Mouse (Mus musculus) liver, adult 2 months (tissue): ENCODE results near the gene Yars. TPM values are rescaled to one million over a fixed set of nuclear protein-coding genes. Genes with fewer than 3 reads are reported as not detected.

ENCODE experiments used
- DNase-seq: peaks from one replicate; pipeline ENCODE4 v3.0.0-alpha.2; 2011; ENCODE audit warnings: low read depth, low spot score; ENCODE audit errors: extremely low read depth
- H3K27ac ChIP-seq: fragments of 200-500 bp; replicated peaks from 2 replicates; pipeline ENCODE4 v1.5.1; 2012; ENCODE audit warnings: low read depth, mild to moderate bottlenecking, control low read depth, inconsistent platforms, low read length; ENCODE audit not compliant: insufficient read depth
- H3K27me3 ChIP-seq: fragments of 200-500 bp; 2 replicates; pipeline ENCODE4 v1.6.1; 2012; ENCODE audit warnings: mild to moderate bottlenecking, moderate library complexity, low read length, inconsistent platforms; ENCODE audit not compliant: control insufficient read depth, insufficient read depth
- H3K36me3 ChIP-seq: fragments of 200-500 bp; 2 replicates; pipeline ENCODE4 v1.6.1; 2012; ENCODE audit warnings: low read length, inconsistent platforms; ENCODE audit not compliant: control insufficient read depth, insufficient read depth
- H3K4me1 ChIP-seq: fragments of 200-500 bp; 2 replicates; pipeline ENCODE4 v1.6.1; 2011; ENCODE audit warnings: low read length; ENCODE audit not compliant: control insufficient read depth, insufficient read depth
- H3K4me3 ChIP-seq: fragments of 200-500 bp; 2 replicates; pipeline ENCODE4 v1.5.1; 2011; ENCODE audit warnings: low read depth, mild to moderate bottlenecking, control low read depth, low read length, moderate library complexity; ENCODE audit not compliant: insufficient read depth
- H3K79me2 ChIP-seq: fragments of 200-500 bp; 2 replicates; pipeline ENCODE4 v1.6.1; 2012; ENCODE audit warnings: inconsistent platforms, mild to moderate bottlenecking, low read length, moderate library complexity; ENCODE audit not compliant: control insufficient read depth, insufficient read depth
- H3K9ac ChIP-seq: fragments of 200-500 bp; 2 replicates; pipeline ENCODE4 v1.6.1; 2012; ENCODE audit warnings: low read depth, mild to moderate bottlenecking, control low read depth, inconsistent platforms, low read length
- CTCF ChIP-seq: fragments of 200-500 bp; IDR thresholded peaks from 2 replicates; pipeline ENCODE4 v1.5.1; 2011; ENCODE audit warnings: low read depth, low read length, control low read depth
- POLR2A ChIP-seq: fragments of 200-500 bp; IDR thresholded peaks from 2 replicates; pipeline ENCODE4 v1.6.1; 2011; ENCODE audit warnings: low read length, control low read depth; ENCODE audit not compliant: insufficient read depth; ENCODE audit errors: extremely low read depth
- WGBS: fragments of 180-500 bp; shearing (Covaris S2); methylation state at CpG from one replicate; pipeline ENCODE4 v1.1.7; 2018; 5-methylcytosine and 5-hydroxymethylcytosine counted together
- polyA plus RNA-seq: library from polyadenylated mRNA; depleted of rRNA; stranded (reverse); fragments of >200 nt; gene quantifications from 2 replicates; pipeline ENCODE4 v1.2.3, GENCODE M21; 2012
- total RNA-seq: library from RNA; depleted of rRNA; stranded (reverse); fragments of >200 nt; gene quantifications from 2 replicates; pipeline ENCODE4 v1.2.3, GENCODE M21; 2014

Gene Yars
- total and polyA plus RNA-seq, 2 experiments, result 15.3 to 18.5 TPM

DNA sequence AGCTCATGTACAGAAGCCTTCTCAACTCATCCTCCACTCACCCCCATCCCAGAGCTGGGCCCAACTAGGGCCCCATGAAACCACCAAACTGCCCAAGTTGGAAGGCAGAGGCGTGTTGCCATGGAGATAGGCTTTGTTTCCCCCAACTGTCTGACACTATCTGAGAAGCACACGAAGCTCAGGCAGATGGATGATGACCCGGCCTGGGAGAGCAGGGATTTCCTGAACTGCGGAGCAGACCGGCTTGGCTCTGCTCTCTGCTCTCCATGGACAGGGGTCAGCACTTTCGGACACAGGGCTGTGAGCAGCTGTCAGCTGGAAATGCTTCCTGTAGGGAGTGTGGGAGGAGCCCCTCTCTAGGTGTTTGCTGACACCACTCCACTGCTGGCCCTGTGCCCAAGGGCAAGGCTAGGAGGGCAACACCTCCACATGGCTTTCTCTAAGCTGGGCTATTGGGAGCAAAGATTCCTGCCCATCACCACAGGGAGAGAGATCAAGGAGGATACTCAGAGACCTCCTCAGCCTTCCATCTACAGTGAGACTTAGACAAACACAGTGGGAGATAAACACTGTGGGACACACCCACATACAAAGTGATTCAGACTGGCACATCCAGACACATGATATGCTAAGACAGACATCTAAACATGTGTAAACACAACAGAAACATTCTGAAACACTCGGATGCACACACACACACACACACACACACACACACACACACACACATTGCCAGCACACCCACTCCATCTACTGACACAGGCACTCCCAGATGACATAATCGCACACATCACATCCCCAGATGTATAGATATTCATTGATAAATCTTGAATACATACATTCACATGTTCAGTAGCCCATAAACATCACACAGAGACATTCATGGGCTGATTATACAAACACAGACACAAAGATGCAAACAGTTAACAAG lies 67.2 kb downstream of the Yars start:
- H3K4me3 ChIP-seq, result no peak overlapping the region
- H3K27me3 ChIP-seq, result no peaks in the 10 kb centered on the region
- WGBS, result 28% methylated on average over 8 of the region's 8 CpGs
- peaks cover 1% of the 10 kb centered on the region; the same call in 1 of the 2 replicates for H3K4me1 ChIP-seq
- H3K36me3 ChIP-seq, result no peaks in the 10 kb centered on the region
- no peaks in the 10 kb centered on the region for H3K79me2 ChIP-seq
- no peak overlapping the region for H3K9ac ChIP-seq
- no peak for DNase-seq
- H3K27ac ChIP-seq, result no peak overlapping the region
- TF ChIP-seq CTCF (no peak), POLR2A (no peak)

DNA sequence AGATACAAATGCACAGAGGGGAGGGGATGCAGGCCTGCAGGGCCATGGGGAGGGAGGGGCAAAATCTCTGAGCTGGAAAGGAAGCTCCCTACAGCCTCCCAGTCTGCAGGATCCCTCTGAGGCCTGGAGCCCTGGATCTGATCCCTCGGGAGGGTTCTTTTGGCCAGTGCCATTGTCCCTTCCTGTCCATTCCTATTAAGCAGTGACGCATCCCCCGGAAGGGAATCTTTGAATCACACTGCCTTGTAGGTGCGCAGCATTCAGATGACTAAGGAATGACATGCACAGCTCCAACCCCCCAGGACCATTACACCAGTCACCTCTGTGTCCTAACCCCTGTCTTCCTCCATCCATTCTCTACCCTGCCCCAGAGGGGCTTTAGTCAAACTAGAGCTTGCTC lies 69.5 kb downstream of the Yars start:
- Histone ChIP-seq H3K79me2 (no peaks in the 10 kb centered on the region), H3K4me3 (no peak overlapping the region), H3K9ac (no peak overlapping the region), H3K36me3 (no peaks in the 10 kb centered on the region), H3K4me1 (peaks cover 3% of the 10 kb centered on the region; the same call in 1 of the 2 replicates), H3K27me3 (no peaks in the 10 kb centered on the region), H3K27ac (no peak overlapping the region)
- no peak for TF ChIP-seq CTCF
- no peak for TF ChIP-seq POLR2A
- DNase-seq, result no peak
- WGBS, result 71% methylated on average over 4 of the region's 4 CpGs

DNA sequence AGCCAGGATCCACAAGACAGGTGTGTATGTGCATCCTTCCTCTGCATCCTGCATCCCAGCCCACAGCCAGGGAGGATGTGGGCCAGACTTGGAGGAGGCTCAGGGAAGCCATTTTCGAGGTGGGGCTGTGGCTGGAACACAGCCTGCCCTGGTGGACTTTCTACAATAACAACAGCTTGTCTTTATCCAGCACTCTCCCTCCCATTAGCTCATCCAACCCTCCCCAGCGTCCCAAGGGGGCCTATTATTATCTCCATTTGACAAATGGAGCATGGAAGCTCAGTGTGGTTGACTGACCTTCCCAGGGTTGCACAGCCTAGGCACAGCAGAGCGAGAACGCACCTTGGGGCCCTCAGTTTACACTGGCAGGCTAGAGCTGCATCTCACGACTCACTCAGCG lies 71.1 kb downstream of the Yars start:
- no peak overlapping the region for H3K9ac ChIP-seq
- no peaks in the 10 kb centered on the region for H3K27me3 ChIP-seq
- no peaks in the 10 kb centered on the region for H3K36me3 ChIP-seq
- DNase-seq, result no peak
- WGBS, result 72% methylated on average over 6 of the region's 6 CpGs
- TF ChIP-seq CTCF, result no peak
- no peak for TF ChIP-seq POLR2A
- H3K27ac ChIP-seq, result no peak overlapping the region
- no peaks in the 10 kb centered on the region for H3K79me2 ChIP-seq
- H3K4me3 ChIP-seq, result no peak overlapping the region
- H3K4me1 ChIP-seq, result peaks cover 3% of the 10 kb centered on the region; the same call in 1 of the 2 replicates

DNA sequence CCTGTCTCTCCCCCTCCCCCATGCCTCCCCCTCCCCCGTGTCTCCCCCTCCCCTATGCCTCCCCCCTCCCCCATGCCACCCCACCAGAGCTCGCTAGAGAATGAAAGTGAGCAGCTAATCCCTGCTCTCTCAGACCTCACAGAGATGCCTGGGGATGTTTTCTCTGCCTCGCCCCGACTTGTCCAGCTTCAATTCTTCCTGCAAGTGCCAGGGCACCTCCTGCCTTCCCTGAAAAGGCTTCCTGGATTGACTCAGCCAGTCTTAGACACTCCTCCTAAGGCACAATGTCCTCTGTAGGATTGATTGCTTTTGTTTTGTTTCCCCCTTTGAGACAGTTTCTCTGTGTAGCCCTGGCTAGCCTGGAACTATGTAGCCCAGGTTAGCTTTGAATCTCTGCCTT lies 71.6 kb downstream of the Yars start, which contains the start of gene C77080:
TSS of gene C77080 (minus strand) at position 209 of the 400 bp plus-strand sequence.
- H3K36me3 ChIP-seq, result no peaks in the 10 kb centered on the region
- 62% methylated on average over 2 of the region's 4 CpGs for WGBS

DNA sequence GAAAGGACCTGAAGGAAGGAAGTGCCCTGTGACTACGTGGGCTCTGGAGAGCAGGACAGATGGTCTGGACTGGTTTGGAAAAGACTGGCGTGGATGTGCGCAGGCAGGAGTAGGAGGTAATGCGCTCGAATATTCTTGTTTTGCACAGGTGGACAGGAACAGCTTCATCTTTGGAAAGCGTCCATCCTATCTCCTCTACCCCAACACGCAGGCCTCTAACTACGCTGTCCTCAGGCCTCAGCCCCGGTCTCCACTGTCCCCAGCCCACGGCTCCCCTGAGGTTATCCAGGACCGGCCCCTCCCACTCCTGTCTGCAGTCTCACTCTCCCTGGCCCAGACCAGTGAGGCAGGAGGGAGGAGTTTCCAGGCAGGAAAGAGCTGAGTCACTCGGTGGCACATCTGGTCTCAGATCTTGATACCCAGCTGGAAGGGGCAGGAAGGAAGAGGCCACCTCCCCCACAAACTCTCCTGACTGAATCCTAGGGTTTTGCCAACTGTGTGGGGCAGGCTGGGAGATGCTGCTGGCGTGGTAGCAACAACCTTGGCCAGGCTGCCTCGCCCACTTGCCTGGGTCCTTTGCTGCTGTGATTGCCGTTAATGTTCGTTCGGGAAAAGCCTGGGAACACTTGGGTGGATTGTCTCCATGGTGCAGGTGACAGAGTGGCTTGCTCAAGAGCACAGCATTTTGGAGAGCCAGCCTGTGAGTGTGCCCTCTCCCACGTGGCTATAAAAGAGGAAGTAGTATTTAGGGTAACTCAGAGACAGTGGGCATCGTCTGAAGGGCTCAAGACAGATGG lies 73.9 kb downstream of the Yars start:
- DNase-seq, result peak; percentile 39
- Histone ChIP-seq H3K36me3 (no peaks in the 10 kb centered on the region), H3K4me3 (no peak overlapping the region), H3K9ac (no peak overlapping the region), H3K27me3 (no peaks in the 10 kb centered on the region), H3K4me1 (peaks cover 3% of the 10 kb centered on the region; the same call in 1 of the 2 replicates), H3K27ac (no peak overlapping the region), H3K79me2 (no peaks in the 10 kb centered on the region)
- 46% methylated on average over 19 of the region's 19 CpGs for WGBS
- TF ChIP-seq CTCF (no peak), POLR2A (no peak)

More for the DNA sequence above, 71.6 kb downstream of the Yars start, which contains the start of gene C77080:
- no peaks in the 10 kb centered on the region for H3K79me2 ChIP-seq
- no peak for TF ChIP-seq CTCF
- no peak for TF ChIP-seq POLR2A
- DNase-seq, result no peak
- no peak within 1 kb of the TSS for H3K4me3 ChIP-seq
- no peak within 1 kb of the TSS for H3K27ac ChIP-seq
- peaks cover 3% of the 10 kb centered on the region; the same call in 1 of the 2 replicates for H3K4me1 ChIP-seq
- no peak within 1 kb of the TSS for H3K9ac ChIP-seq
- H3K27me3 ChIP-seq, result no peaks in the 10 kb centered on the region
